Mouse (Mus musculus) heart, postnatal 36 days (tissue): Measurements from ENCODE around the gene Cdc25a. TPM values are rescaled to one million over a fixed set of nuclear protein-coding genes. Genes with fewer than 3 reads are reported as not detected.

ENCODE experiments used
- DNase-seq, 2 experiments: peaks; one replicate each; pipeline ENCODE4 v3.0.0; 2021 to 2022
- intact Hi-C: fragments of 180-260 bp; cut with DNase I; formaldehyde crosslinking; loops from one replicate; pipeline ENCODE4 v1.15.1; 2025
- total RNA-seq, 2 experiments: library from RNA; stranded (reverse); gene quantifications; 2 replicates each; pipeline ENCODE4 v1.2.3; 2021

The Cdc25a gene
- total RNA-seq, 2 experiments from 2014 or later, result 4.4 to 6.3 TPM

- no peak for DNase-seq
- intact Hi-C loops, result no loop called here
These were observed 16.1 kb downstream of the Cdc25a start for GRCm38 (mm10) chr9:109891501-109891900.

DNA sequence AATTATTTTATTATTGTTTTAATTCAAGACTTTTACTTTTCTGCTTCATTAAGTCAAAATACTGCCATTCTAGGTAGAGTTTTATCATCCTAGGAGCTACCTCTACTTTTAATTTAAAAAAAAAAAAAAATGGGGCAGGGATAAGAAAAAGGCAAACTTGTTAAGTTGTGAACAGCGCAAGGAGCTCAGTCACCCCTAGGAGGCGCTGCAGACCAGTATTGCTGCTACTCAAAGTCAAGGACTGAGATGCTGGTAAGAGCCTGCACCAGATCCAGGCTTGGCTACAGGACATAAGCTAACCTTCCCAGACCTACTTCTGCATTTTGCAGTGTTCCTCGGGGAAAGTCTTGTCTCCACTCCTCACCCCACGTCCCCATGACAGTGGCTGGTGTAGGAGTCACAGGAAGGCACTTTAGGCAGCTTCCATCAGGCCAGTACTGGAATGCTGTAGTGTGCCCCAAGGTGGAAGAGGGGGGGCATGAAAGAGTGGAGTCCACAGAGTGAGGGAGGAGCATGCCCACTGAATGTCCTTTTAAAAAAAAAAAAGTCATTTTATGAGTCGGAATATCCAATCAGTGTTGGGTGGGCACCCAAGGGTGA, 17.4 kb downstream of the Cdc25a start:
- DNase-seq, result peak; percentile 83 to 86
- intact Hi-C loops, result loop anchor here (1.0 kb wide), 1 partner anchor 209 kb away; no protein-coding TSS in a partner anchor

DNA sequence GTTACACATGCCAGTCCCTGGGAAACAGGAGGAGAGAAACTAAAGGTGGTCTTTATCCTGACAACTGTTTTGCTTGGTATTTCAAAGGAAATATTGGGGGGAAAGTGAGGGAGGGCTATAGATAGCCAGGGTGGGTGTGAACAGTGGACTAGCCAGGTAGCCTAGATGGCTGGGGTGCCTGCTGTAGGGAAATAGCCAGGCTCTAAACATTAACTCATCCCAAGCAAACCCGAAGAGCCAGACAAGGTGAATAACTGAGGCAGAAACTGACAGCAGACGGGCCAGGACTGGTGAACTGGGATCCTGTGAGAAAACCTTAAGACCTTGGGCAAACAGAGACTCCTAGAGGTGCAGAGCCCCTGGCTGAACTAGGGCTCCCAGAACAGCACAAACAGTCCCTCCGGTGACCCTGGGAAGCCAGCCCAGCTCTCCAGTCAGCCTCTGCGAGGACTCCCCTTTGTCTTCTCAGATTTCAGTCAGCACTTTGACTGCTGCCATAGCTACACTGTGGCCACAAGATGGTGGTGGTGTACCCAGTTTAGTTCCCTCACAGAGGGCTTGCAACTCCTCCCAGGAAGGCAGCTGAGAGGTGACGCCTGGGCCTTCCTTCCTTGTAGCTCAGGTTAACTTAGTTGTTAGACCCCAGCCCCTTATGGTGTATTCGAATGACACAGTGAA, 19.2 kb downstream of the Cdc25a start:
- intact Hi-C loops, result loop anchor here (1.0 to 2.0 kb wide), 4 partner anchors 38 to 402 kb away; no protein-coding TSS in a partner anchor
- DNase-seq, result peak; percentile 64 to 67

DNA sequence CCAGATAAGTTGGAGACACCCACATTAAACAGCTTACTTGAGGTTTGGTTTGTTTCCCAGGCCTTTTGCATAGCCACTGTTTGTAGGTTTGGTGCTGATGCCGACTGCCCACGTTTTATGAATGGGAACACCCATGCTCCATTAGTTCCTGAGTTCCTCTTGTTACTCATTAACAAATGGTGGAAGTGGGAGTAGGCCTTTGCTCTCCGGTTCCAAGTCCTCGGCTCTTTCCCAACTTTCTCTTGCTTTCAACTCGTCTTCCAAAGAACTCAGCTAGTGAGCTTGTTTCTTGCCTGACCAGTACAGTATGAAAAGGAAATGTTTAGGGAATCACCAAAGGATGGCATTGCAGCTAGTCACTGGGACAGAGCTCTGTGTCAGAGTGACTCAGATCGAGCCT, 20.2 kb downstream of the Cdc25a start:
- DNase-seq, result peak; percentile 46 to 53
- intact Hi-C loops, result loop anchor here (1.0 to 2.0 kb wide), 3 partner anchors 37 to 401 kb away; no protein-coding TSS in a partner anchor

DNA sequence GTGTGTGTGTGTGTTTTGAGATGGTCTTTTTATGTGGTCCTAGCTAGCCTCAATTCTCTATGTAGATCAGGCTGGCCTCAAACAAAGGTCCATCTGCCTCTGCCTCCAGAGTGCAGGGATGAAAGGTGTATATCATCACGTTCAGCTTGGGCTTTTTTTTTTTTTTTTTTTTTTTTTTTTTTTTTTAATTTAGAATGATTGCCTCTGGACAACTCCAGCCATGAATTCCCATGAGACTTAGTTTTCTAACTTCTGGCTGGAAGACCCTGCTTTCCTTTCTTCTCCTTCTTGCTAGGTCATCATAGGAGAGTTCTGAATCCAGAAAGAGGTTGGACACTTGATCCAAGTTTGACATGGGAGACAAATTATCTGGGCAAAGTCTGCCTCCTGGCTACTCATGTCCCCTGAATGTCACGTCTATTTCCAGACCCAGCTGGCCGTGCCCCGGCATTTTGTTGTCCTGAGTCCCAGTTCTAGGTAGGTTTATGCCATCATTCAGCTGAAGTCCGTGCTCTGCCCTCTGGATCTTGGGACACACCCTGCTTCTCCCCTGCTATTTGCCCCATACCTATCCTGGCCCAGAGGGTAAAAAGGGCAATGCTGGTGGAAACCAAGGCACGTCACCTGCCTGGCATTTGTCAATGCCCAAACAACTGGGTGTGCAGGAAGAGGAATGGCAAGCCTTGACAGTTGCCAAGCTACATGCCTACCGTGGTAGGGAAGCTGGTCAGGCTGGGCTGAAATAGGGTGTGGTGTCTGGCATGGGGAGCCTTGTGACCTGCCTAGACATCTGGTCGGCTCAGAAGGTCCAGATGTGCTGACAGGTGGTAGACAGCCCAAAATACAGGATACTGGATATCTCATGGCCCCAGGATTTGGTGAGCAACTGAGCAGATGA, 21.1 kb downstream of the Cdc25a start:
- DNase-seq, result peak in 1 of 2 experiments; percentile 21
- intact Hi-C loops, result no loop called here

DNA sequence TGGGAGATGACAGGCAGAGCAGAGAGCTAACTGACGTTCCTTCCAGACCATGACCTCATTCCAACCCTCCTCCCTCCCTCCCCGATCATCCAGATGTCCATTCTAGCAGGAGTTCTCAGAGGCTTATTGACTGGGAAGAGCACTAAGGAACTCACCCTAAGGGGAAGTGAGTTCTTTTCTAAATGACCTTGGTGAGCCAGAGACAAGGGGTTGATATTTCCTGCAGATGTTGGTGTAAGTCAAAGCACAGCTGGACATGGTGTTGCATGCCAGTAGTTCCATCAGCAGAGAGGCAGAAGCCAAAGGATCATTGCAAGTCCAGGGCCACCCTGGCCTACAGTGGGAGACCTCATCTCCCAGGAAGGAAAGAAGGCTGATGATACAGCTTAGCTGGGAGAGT, 22.6 kb downstream of the Cdc25a start:
- intact Hi-C loops, result no loop called here
- DNase-seq, result peak in 1 of 2 experiments; percentile 30

DNA sequence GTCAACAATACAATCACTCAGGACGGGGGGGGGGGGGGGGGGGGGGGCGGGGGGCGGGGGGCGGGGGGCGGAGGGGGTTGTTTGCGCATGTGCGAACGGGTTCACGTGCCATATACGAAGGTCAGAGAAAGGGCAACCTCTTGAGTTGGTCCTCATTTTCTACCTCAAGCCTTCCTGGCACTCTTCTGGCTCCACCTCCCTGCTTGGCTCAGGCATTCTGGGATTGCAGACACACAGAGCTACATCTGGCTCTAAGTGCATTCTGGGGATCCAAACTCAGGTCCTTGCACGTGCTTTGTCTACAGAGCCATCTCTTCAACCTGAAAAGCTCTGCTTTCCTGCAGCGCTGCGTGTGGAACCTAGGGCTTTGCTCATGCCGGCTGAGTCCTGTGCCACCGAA, 24.0 kb downstream of the Cdc25a start:
- DNase-seq, result no peak
- intact Hi-C loops, result no loop called here

GRCm38 (mm10) chr9:109899774-109900173, 24.4 kb downstream of the Cdc25a start:
- DNase-seq, result peak in 1 of 2 experiments; percentile 21
- intact Hi-C loops, result no loop called here

- no peak for DNase-seq
- intact Hi-C loops, result no loop called here
These were observed 25.2 kb downstream of the Cdc25a start for GRCm38 (mm10) chr9:109900604-109901003.

GRCm38 (mm10) chr9:109902246-109902645, 26.9 kb downstream of the Cdc25a start:
- DNase-seq, result no peak
- intact Hi-C loops, result no loop called here

- DNase-seq, result no peak
- intact Hi-C loops, result no loop called here
These were observed 27.4 kb downstream of the Cdc25a start for GRCm38 (mm10) chr9:109902740-109903139.

GRCm38 (mm10) chr9:109907300-109907699, 31.9 kb downstream of the Cdc25a start:
- intact Hi-C loops, result no loop called here
- DNase-seq, result peak; percentile 76 to 79

DNA sequence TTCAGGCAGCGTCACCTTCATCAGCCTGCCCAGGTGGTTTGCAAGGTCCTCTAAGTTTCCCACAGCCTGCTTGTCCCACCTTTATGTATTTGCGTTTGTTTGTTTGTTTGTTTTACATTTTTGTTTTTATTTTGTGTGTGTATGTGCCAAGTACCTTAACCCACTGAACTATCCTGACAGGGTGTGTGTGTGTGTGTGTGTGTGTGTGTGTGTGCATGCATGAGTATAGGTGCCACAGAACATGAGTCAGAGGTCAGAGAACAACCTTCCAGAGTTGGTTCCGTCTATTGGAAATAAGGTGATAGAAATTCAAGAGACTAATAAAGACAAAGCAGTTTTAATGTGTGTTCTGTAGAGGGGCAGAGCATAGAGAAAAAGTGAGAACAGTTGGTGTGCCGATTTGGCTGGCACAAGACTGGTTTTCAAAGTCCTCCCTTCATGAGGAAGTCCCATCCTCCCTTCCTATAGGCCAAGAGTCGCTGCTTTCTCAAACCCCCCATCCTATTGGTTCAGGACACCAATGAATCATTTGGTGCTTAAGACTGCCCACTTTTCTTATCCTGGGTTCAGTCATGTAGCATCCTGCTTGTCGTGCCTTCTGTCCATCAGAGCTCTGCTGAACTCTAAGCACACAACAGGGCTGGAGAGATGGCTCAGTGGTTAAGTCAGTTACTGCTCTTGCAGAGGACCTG, 32.5 kb downstream of the Cdc25a start:
- DNase-seq, result no peak
- intact Hi-C loops, result no loop called here

DNA sequence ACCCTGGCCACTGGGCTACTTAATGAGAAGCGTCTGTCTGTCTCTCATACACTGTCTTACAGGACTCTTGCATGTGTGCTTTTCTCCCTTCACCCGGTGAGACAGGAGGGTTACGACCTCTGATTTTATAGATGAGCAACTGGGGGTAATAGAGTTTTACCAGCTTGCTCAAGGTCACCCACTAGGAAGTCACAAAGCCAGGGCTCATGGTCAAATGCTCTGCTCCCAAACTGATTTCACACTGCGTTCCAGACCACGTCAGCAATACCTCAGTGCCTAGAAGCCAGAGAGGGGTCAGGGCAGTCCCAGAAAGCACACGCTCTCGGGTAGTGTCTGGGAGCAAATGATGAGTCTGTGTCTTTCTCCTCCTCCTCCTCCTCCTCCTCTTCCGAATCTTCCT, 33.7 kb downstream of the Cdc25a start:
- intact Hi-C loops, result no loop called here
- no peak for DNase-seq

DNA sequence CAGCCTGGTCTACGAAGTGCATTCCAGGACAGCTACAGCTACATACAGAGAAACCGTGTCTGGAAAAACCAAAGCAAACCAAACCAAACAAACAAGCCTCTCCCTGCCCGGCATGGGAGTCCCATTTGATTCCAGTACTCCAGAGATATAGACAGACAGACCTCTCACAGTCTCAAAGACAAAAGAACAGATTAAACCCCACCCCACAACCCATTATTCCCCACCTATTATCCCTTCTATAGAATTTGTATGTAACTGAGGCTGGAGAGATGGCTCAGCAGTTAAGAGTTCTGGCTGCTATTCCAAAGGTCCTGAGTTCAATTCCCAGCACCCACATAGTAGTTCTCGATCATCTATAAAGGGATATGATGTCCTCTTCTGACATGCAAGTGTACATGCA, 34.5 kb downstream of the Cdc25a start:
- intact Hi-C loops, result no loop called here
- no peak for DNase-seq

DNA sequence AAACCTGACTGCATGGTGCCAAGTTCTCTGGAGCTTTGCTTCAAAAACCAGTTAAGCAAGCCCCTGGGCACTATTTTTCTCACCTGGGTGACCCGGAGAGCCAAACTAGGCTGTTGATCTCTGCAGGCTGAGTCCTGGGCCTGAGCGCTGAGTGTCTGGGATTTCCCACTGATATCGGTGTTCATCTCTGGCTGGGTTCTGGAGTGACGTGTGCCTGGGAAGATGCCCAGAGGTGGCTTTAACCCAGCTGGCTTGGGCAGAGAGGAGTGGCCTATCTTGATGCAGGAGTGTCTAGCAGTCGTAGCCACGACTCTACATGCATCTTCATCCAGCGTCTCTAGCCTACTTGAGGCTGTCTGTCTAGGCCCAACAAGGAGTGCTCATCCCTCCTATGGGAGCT, 36.4 kb downstream of the Cdc25a start:
- DNase-seq, result peak; percentile 54 to 57
- intact Hi-C loops, result no loop called here

- DNase-seq, result no peak
- intact Hi-C loops, result no loop called here
These were observed 39.0 kb downstream of the Cdc25a start for GRCm38 (mm10) chr9:109914269-109914926.

DNA sequence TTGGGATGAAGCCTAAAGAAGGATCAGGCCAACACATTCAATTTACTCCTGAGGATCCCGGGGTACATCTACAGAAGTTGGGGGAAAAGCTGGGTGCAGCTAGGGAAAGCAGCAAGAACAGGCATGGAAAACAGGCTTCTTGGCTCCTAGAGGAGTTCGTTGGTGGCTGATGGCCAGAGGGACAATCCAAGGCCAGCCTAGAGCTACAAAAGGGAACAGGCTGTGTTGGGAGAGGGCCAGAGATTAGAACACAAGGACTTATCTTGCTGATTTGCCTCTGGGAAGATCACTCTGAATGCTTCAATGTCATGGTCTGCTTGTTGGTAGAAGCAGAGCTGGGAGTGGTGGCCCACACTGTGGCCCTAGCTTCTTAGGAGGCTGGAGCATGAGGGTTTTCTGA, 42.6 kb downstream of the Cdc25a start:
- DNase-seq, result peak; percentile 52 to 55
- intact Hi-C loops, result no loop called here

DNA sequence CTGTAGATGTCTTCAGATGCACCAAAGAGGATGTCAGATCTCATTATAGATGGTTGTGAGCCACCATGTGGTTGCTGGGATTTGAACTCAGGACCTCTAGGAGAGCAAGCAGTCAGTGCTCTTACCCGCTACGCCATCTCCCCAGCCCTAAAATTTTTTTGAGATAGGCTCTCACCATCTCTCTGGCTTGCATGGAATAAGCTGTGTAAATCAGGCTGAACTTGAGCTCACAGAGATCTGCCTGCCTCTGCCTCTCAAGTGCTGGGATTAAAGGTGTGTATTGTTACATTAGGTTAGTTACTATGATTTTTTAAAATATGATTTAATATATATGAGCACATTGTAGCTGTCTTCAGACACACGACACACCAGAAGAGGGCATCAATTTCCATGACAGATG, 53.8 kb downstream of the Cdc25a start:
- no peak for DNase-seq
- intact Hi-C loops, result no loop called here

- intact Hi-C loops, result loop anchor here (2.0 to 5.0 kb wide), 2 partner anchors 37 to 53 kb away; no protein-coding TSS in a partner anchor
- no peak for DNase-seq
These were observed 54.7 kb downstream of the Cdc25a start for GRCm38 (mm10) chr9:109930063-109930462.
